Mouse (Mus musculus): ENCODE results near the gene Meaf6. TPM values are rescaled to one million over a fixed set of nuclear protein-coding genes. Genes with fewer than 3 reads are reported as not detected.
A peak's percentile ranks its signal among the peaks of the same experiment; 100 is the strongest.

Gene Meaf6
- polyA plus RNA-seq, 1 experiment from 2014 or later: 64.1 TPM

DNA sequence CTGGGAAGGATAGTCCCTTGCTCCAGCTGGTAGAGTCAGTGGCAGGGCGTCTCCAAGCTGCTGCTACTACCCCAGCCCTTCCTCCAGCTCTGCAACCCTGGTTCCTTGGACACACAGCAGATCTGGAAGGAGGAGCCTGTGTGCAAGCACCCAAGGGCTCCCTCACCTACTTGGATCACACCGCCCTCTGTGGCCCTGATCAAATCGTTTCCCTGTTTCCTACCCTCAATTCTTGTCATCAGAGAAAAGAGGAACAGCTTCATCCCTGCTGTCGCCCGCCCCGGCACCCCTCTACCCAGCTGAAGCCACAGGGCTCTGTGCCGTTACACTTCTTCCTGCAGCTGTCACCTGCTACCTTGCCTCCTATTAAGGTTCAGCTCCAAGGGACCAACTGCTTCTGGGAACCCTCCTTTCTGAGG is 33.0 kb downstream of the Meaf6 start:
- Histone ChIP-seq H3K36me3 (peaks cover 7% of the 10 kb centered on the region; the same call in 1 of the 2 replicates), H3K4me2 (no peak overlapping the region)
- 80% methylated on average over 7 of the region's 7 CpGs for WGBS

DNA sequence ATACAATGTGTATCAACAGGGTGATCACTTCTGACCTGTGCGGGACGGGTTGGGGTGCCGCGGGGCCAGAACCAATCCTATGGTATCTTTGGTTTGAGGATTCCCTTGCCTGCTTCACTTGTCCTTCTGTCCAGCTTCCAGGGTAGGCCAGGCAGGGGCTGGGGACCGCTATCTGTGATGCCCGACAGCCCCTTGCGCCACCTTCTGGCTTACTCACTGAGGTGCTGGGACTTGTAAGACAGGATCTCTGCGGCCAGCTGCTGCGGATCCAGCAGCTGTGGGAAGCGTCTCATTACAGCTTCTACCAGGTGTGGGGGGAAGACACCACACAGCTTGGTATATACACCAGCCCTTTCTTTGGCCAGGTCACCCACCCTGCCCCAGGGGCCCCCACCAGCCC is 34.1 kb downstream of the Meaf6 start:
- no peaks in the 10 kb centered on the region for H3K27me3 ChIP-seq
- no peak overlapping the region for H3K27ac ChIP-seq
- H3K4me1 ChIP-seq: peaks cover 42% of the 10 kb centered on the region
- WGBS: 27% methylated on average over 10 of the region's 10 CpGs
- H3K4me2 ChIP-seq: no peak overlapping the region
- peaks cover 7% of the 10 kb centered on the region; the same call in 1 of the 2 replicates for H3K36me3 ChIP-seq
- no peak overlapping the region for H3K4me3 ChIP-seq (replicated peaks)
- H3K9me3 ChIP-seq (replicated peaks): no peaks in the 10 kb centered on the region
- H3K9ac ChIP-seq: no peak overlapping the region
- ATAC-seq (replicated peaks; ENCODE audit: low FRiP score): no peak

More for the DNA sequence above, 33.0 kb downstream of the Meaf6 start:
- no peaks in the 10 kb centered on the region for H3K9me3 ChIP-seq (replicated peaks)
- ATAC-seq (replicated peaks; ENCODE audit: low FRiP score): no peak
- no peaks in the 10 kb centered on the region for H3K27me3 ChIP-seq
- H3K4me3 ChIP-seq (replicated peaks): no peak overlapping the region
- H3K9ac ChIP-seq: no peak overlapping the region
- H3K4me1 ChIP-seq: peaks cover 34% of the 10 kb centered on the region
- H3K27ac ChIP-seq: no peak overlapping the region

DNA sequence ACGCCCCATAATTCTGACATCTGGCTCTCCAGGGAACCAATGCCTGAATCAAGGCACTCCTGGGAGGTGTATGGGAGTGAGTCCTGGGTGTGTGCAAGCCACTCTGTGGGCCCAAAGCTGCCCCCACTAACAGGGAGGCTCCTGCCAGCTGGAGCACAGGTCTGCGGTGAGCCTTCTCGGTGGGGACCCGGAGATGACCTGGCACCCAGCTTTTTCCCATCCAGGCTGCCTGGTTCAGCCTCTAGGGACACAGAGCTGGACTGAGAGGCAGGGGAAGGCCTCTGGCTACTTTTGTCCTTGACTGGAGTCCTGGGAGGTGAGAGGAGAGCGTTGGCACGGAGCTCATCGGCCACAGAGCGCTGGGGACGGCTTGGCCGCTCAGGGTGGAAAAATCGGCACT is 34.8 kb downstream of the Meaf6 start:
- Histone ChIP-seq H3K4me2 (no peak overlapping the region), H3K9ac (no peak overlapping the region), H3K27ac (no peak overlapping the region), H3K27me3 (no peaks in the 10 kb centered on the region), H3K36me3 (peaks cover 7% of the 10 kb centered on the region; the same call in 1 of the 2 replicates), H3K9me3 (replicated peaks) (no peaks in the 10 kb centered on the region), H3K4me3 (replicated peaks) (no peak overlapping the region), H3K4me1 (peaks cover 48% of the 10 kb centered on the region)
- WGBS: 90% methylated on average over 11 of the region's 11 CpGs
- no peak for ATAC-seq (replicated peaks; ENCODE audit: low FRiP score)

DNA sequence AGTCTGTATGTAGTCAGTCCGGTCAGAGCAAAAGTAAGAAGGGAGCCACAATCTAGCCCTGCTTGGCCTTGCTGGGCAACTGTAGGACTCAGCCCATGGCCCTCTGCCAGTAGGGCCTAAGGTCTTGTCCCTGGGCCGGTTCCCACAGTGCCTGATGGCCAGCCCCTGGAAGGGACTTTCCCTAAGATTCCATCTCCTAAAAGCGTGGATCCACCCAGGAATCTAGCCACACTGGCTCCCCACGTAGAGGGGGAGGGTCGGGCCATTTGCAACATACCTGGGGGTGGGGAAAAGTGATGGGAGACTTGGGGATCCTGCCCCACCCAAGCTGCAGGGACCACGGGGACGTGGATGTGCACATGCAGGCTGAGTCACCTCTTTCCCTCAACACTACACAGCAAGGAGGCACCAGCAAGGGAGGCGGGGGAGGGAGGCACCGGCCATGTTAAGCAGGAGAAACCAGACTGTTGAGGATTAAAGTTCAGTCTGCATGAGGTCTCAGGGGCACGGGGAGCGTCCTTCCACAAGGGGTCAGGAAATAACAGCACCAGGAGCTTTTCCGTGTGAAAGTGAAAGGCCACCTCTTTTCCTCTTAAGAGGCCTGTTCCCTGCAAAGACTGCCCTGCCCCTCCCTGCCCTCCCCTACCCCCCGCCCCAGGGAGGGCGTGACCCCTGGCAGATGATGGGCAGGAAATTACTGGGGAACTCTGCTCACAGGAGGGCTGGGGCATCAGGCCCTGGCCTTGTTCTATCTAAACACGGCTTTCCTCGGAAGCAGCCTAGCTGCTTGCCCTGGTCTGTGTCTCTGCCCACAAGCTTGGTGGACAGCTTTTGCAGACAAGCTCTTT is 37.7 kb downstream of the Meaf6 start:
- no peak for ATAC-seq (replicated peaks; ENCODE audit: low FRiP score)
- WGBS: 20% methylated on average over 16 of the region's 16 CpGs
- no peak overlapping the region for H3K4me3 ChIP-seq (replicated peaks)
- no peak overlapping the region for H3K9ac ChIP-seq
- peaks cover 45% of the 10 kb centered on the region for H3K4me1 ChIP-seq
- H3K27ac ChIP-seq: peak overlapping the region; percentile 54
- no peaks in the 10 kb centered on the region for H3K9me3 ChIP-seq (replicated peaks)
- H3K36me3 ChIP-seq: peaks cover 7% of the 10 kb centered on the region; the same call in 1 of the 2 replicates
- H3K27me3 ChIP-seq: peaks cover 11% of the 10 kb centered on the region; the same call in 1 of the 2 replicates
- peak overlapping the region; percentile 21; the same call in 1 of the 2 replicates for H3K4me2 ChIP-seq

DNA sequence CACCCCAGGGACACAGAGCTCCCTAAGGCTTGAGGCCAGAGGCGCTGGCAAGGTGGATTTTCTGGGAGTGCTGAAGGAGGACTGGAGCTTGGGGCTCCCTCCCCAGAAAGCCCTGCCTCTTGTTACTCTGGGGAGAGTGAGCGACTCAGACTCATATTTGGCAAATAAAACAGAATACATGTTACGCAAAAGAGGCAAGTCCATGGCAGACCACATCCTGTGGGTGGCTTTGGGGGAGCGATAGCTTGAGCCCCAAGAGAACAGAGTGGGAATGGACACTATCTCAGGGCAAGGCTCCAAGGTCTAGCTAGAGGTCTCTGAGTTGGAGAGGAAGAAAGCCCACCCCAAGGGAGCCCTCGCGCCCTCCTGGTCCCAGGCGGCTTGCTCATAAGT is 38.3 kb downstream of the Meaf6 start:
- WGBS: 77% methylated on average over 7 of the region's 7 CpGs
- no peak overlapping the region for H3K4me3 ChIP-seq (replicated peaks)
- H3K9me3 ChIP-seq (replicated peaks): no peaks in the 10 kb centered on the region
- H3K27ac ChIP-seq: peak overlapping the region; percentile 54
- no peak overlapping the region for H3K9ac ChIP-seq
- peaks cover 13% of the 10 kb centered on the region; the same call in 1 of the 2 replicates for H3K27me3 ChIP-seq
- H3K4me2 ChIP-seq: peak overlapping the region; percentile 21; the same call in 1 of the 2 replicates
- peaks cover 7% of the 10 kb centered on the region; the same call in 1 of the 2 replicates for H3K36me3 ChIP-seq
- H3K4me1 ChIP-seq: peaks cover 51% of the 10 kb centered on the region
- ATAC-seq (replicated peaks; ENCODE audit: low FRiP score): no peak

DNA sequence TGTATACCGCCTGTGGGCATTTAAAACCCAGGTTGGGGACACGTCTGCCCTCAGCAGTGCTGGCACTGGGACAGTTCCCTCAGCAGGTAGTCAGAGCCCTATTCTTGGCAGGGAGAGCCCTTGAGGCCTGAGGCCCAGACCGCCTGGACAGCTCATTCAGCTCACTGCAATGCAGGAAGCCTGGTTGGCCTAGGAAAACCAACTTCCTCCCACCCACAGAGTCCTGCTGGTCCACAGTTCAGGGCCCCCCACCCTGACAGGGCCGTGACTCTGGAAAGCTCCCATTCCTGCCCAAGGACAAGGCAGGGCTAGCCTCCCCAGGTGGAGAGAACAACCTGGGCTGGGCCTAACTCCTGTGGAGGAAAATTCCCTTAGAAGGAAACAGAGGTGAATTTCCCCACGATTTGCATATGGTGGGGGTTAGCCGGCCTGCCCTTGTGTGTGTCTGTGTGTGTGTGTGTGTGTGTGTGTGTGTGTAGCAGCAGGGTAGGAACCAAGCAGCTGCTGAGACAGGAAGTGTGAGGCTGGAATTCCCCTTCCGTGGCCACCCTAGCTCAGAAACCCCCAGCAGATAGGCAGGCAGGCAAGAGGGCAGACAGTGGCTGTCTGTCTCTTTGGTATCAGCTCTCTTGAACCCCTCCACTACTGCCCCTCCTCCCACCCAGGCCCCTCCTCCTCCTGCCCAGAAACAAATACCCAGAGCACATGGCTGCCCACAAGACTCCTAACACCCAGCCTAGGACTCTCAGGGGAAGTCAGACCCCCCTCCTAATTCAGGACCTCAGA is 39.7 kb downstream of the Meaf6 start:
- no peak overlapping the region for H3K9ac ChIP-seq
- H3K4me3 ChIP-seq (replicated peaks): no peak overlapping the region
- H3K27me3 ChIP-seq: peaks cover 19% of the 10 kb centered on the region; the same call in 1 of the 2 replicates
- no peak overlapping the region for H3K4me2 ChIP-seq
- H3K4me1 ChIP-seq: peaks cover 53% of the 10 kb centered on the region
- no peaks in the 10 kb centered on the region for H3K9me3 ChIP-seq (replicated peaks)
- no peak for ATAC-seq (replicated peaks; ENCODE audit: low FRiP score)
- H3K36me3 ChIP-seq: peaks cover 7% of the 10 kb centered on the region; the same call in 1 of the 2 replicates
- 53% methylated on average over 7 of the region's 7 CpGs for WGBS
- H3K27ac ChIP-seq: 0 out of 2 replicates have a peak overlapping the region, but pooled peaks have one; percentile 48

DNA sequence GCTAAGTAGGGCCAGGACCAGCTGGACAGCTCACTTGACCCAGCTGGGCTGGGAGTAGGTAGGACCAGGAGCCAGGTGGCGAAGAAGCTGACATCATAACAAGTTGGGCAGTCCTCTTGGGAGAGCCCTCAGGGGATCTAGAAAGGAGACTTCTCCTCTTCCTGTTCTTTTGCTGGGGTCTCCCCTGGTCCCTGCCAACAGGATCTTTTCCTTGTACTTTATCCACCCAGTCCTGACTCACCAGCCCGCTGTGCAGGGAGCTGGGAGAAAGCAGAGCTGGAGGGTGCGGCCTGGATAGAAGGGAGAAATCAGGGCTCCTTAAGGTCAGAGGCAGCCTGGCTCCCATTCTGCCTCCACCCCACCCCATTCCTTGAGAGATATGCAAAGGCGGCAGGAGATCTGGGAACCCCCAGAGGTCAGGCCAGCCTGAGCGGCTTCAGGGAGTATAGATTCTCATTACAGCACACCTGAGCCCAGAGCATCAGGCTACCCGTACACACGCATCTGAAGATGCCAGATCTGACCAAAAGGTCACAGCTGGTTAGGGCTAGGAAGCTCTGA is 40.5 kb downstream of the Meaf6 start:
- peaks cover 7% of the 10 kb centered on the region; the same call in 1 of the 2 replicates for H3K36me3 ChIP-seq
- H3K9ac ChIP-seq: no peak overlapping the region
- H3K4me1 ChIP-seq: peaks cover 53% of the 10 kb centered on the region
- peaks cover 21% of the 10 kb centered on the region; the same call in 1 of the 2 replicates for H3K27me3 ChIP-seq
- H3K9me3 ChIP-seq (replicated peaks): no peaks in the 10 kb centered on the region
- ATAC-seq (replicated peaks; ENCODE audit: low FRiP score): no peak
- 80% methylated on average over 7 of the region's 7 CpGs for WGBS
- 0 out of 2 replicates have a peak overlapping the region, but pooled peaks have one; percentile 46 for H3K27ac ChIP-seq
- no peak overlapping the region for H3K4me2 ChIP-seq
- no peak overlapping the region for H3K4me3 ChIP-seq (replicated peaks)

DNA sequence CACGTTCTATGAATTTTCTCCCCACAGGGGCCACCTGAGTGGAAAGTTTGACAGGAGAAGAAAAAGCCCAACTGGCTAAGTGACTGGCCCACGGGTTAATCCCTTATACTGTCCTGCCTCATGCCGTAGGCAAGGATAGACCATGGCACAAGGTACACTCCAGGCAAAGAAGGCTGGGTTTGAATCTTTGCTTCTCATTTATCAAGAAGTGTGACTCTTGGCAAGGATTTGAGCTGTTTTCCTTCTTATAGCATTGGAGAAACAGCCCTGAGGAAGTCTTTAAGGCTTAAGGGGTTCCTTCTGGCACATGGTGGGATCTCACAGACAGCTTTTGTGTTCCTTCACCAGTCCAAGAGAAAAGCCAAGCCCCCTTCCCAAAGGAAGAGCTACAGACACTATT is 41.3 kb downstream of the Meaf6 start:
- Histone ChIP-seq H3K4me2 (0 out of 2 replicates have a peak overlapping the region, but pooled peaks have one; percentile 99), H3K4me1 (peaks cover 53% of the 10 kb centered on the region), H3K36me3 (0 out of 2 replicates have a peak, but pooled peaks cover under 1% of the 10 kb centered on the region), H3K27ac (no peak overlapping the region), H3K27me3 (peaks cover 26% of the 10 kb centered on the region; the same call in 1 of the 2 replicates), H3K9me3 (replicated peaks) (no peaks in the 10 kb centered on the region), H3K9ac (no peak overlapping the region), H3K4me3 (replicated peaks) (no peak overlapping the region)
- WGBS: 94% methylated on average over 3 of the region's 3 CpGs
- ATAC-seq (replicated peaks; ENCODE audit: low FRiP score): no peak

DNA sequence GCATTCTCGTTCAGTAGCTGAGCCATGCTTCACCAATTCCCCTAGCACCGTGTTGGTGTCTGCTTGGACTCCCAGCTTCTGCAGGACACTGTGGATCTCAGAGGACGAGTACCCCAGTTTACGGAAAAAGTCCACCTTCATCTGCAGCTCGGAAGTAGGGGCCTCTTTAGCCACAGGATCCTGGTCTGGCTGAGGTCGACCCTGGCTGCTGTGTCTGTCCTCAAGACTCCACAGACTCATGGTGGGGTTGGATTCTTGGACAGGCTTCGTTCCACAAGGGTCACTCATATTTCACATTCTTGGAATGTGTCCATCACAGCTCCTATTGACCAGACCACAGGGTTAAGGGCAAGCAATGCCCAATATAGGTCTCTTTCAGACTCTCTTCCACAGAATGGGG is 41.8 kb downstream of the Meaf6 start:
- no peak for ATAC-seq (replicated peaks; ENCODE audit: low FRiP score)
- peaks cover 52% of the 10 kb centered on the region for H3K4me1 ChIP-seq
- no peak overlapping the region for H3K27ac ChIP-seq
- peak overlapping the region; percentile 99 for H3K4me2 ChIP-seq
- peak overlapping the region; percentile 62 for H3K4me3 ChIP-seq (replicated peaks)
- H3K36me3 ChIP-seq: no peaks in the 10 kb centered on the region
- peak overlapping the region; percentile 48; the same call in 1 of the 2 replicates for H3K9ac ChIP-seq
- 67% methylated on average over 7 of the region's 7 CpGs for WGBS
- no peaks in the 10 kb centered on the region for H3K9me3 ChIP-seq (replicated peaks)
- peaks cover 26% of the 10 kb centered on the region; the same call in 1 of the 2 replicates for H3K27me3 ChIP-seq

DNA sequence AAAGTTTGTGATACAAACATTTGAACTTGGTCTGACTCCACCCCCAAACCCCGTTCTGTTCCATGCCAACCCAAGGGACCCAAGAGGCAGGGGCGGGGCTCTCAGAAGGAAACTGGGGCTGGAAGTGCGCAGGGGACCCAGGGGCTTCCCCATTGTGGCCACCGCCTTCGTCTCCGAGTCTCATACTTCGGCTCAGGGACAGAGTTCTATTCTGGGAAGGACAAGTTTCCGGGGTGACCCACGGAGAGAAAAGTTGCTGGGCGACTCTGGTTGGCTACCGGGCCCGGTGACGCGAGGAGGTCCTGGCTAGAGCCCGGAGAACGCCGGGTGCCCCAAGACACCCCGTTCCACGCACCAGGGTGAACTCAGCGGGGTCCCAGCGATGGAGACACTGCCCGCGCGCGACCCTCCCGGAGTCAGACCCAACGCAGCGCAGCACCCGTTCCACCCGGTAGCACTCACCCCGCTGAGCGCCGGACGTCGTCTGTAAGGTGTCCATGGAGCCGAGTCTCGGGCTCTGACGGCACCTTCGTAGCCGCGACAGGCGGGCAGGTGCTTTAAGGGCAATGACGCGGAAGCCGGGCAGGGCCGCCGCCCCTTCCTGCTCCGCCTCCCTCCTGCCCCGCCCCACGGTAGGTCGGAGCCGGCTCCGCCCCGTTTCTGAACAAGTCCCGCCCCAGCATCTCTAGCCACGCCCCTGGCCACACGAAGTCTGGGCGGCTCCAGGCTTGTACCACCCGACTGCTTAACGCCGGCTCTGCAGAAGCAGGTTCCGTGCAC is 42.6 kb downstream of the Meaf6 start, which contains the start of gene Zc3h12a:
TSS of gene Zc3h12a (minus strand) at position 536 of the 780 bp plus-strand sequence.
- peaks cover 26% of the 10 kb centered on the region; the same call in 1 of the 2 replicates for H3K27me3 ChIP-seq
- H3K27ac ChIP-seq: peak within 1 kb of the TSS; percentile 27; the same call in 1 of the 2 replicates
- H3K9ac ChIP-seq: peak within 1 kb of the TSS; percentile 48
- H3K36me3 ChIP-seq: no peaks in the 10 kb centered on the region
- H3K9me3 ChIP-seq (replicated peaks): no peaks in the 10 kb centered on the region
- under 1% methylated on average over 62 of the region's 62 CpGs for WGBS
- peak within 1 kb of the TSS; percentile 99 for H3K4me2 ChIP-seq
- ATAC-seq (replicated peaks; ENCODE audit: low FRiP score): peak; percentile 89
- H3K4me3 ChIP-seq (replicated peaks): peak within 1 kb of the TSS; percentile 62
- peaks cover 45% of the 10 kb centered on the region for H3K4me1 ChIP-seq

DNA sequence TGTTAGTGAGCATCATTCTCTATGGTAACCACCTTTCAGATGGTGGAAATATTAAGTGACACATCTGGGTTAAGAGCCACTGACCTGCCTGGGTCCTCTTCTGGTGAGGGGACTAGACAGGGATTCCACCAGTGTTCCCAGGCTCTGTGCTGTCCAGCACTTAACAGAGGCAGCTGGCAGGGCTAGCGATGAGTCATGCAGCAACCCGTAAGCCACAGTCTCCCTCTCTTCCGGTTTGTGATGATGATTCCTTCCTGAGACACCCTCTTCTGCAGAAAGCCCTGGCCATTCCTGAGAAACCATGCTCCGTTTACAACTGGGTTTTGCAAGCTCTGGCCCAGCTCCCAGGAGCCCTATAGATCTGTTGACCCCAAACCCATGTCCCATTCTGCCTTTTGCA is 46.6 kb downstream of the Meaf6 start:
- no peaks in the 10 kb centered on the region for H3K9me3 ChIP-seq (replicated peaks)
- H3K4me1 ChIP-seq: peaks cover 18% of the 10 kb centered on the region
- no peak overlapping the region for H3K27ac ChIP-seq
- peaks cover 21% of the 10 kb centered on the region; the same call in 1 of the 2 replicates for H3K27me3 ChIP-seq
- H3K4me2 ChIP-seq: no peak overlapping the region
- no peak overlapping the region for H3K4me3 ChIP-seq (replicated peaks)
- H3K9ac ChIP-seq: no peak overlapping the region
- H3K36me3 ChIP-seq: no peaks in the 10 kb centered on the region
- ATAC-seq (replicated peaks; ENCODE audit: low FRiP score): no peak
- WGBS: 57% methylated on average over 4 of the region's 4 CpGs
